In genomic region chr2:34076346-34076745, GRCm38 (mm10) we compare ENCODE assay signal across 16 mouse cellular contexts.
"Had no signal": no experiment of that assay in that cellular context is flagged by ENCODE, and none has a peak within 500 bp of the region (broad histone marks: within the 10 kb centered on the region; RNA-seq: fewer than 3 reads in every experiment).

No protein-coding gene starts in this region.

- ATAC-seq: lung, postnatal 0 days had no signal

- H3K9ac ChIP-seq: liver, embryonic 15.5 days; neural tube, embryonic 13.5 days; stomach, embryonic 15.5 days had no signal

- H3K4me3 ChIP-seq: limb, embryonic 10.5 days; liver, embryonic 15.5 days; neural tube, embryonic 13.5 days; stomach, embryonic 15.5 days had no signal

- H3K4me1 ChIP-seq: liver, embryonic 15.5 days; stomach, embryonic 15.5 days had no signal

- H3K36me3 ChIP-seq: limb, embryonic 10.5 days; liver, embryonic 15.5 days; neural tube, embryonic 13.5 days; stomach, embryonic 15.5 days had no signal

- DNase-seq: kidney, adult 18-20 months; kidney, postnatal 10 days; lung, adult 2 months; midbrain, embryonic 14.5 days; retina, postnatal 1 day; right cerebral cortex, postnatal 4 days; spleen, adult 18-20 months; thymus, adult 2 months; thymus, postnatal 25 days had no signal

- H3K27me3 ChIP-seq: liver, embryonic 15.5 days; neural tube, embryonic 13.5 days; stomach, embryonic 15.5 days had no signal

- H3K4me2 ChIP-seq: liver, embryonic 11.5 days; liver, embryonic 15.5 days; neural tube, embryonic 13.5 days; stomach, embryonic 15.5 days had no signal

- H3K9me3 ChIP-seq: limb, embryonic 10.5 days; liver, embryonic 15.5 days; stomach, embryonic 15.5 days had no signal

- H3K27ac ChIP-seq: limb, embryonic 10.5 days; liver, embryonic 15.5 days; macrophage; neural tube, embryonic 13.5 days; stomach, embryonic 15.5 days had no signal
